Mouse (Mus musculus) kidney, postnatal 36 days (tissue): Measurements from ENCODE around the gene Prmt9.

Experiments
- DNase-seq, 2 experiments: peaks; one replicate each; pipeline ENCODE4 v3.0.0; 2021 to 2022; ENCODE audit warnings: mixed read lengths in 2 of 2

Prmt9 gene

DNA sequence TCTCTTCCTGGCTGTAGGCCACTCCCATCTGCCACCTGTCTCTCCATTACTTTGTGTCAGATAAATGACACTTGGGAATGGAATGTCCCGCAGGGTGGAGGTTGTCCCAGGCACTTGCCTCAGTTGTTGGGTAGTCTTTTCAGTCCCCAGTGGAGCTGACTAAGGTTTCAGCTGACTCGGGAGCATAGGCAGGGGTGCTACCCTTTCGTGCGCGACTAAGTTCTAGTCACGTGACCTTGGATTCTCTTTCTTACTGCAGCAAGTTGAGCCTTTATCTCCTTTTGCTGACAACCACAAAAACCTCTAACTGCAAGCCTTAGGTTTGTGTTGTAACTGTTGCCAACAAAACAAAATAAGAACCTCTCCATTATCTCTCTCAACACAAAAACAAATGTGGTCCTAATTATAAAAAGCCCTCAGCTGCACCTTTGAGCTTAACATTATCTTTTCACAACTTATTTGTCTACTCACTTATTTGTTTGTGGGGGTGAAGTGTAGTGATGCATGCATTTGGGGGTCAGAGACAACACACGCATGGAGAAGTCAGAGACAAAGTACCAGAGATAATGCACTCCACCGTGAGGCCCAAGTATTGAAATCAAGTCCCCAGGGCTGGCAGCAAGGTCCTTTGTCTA, 14.7 kb upstream of the Prmt9 start:
- DNase-seq: no peak

DNA sequence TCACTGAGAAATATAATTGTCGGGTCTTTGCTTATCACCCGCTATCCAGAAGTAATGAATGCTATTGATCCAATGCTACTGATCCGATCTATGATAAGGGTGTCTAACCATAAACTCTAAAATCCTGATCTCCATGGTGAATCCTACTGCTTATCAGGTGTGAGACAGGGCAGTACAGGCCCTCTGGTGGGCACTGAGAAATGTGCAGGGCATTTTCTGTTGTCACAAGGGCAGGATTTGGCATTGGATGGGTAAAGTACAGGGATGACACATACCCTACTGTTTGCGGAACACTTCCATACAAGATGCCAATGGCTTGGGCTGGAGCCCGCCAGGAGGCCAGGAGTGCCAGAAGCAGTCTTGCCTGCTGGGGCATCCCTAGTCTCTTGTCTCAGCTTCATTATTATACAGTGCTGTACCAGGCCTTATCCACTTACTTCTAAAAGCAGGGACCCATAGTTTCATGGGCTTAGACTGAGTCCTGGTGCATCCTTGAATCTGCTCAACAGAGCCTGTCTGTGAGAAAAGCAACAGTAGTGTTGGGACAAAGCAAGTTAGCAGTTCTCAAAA, 14.1 kb upstream of the Prmt9 start:
- DNase-seq: peak; percentile 48 to 77

DNA sequence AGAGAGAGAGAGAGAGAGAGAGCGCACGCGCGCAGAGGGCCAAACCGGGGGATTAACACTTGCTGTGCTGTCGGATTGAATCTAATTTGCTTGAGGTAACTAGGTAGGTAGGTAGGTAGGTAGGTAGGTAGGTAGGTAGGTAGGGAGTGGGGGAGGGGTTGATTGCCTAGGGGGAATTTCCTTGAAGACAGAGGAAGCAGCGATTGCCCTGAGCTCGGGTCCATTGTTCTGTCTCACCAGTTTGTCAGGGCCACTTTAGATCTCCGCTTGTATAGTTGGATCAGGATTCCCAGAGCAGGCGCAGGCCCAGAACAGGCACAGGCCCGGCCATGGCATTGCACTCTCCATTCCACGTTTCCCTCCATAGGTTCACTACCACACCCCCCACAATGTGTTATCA, 12.4 kb upstream of the Prmt9 start:
- no peak for DNase-seq

DNA sequence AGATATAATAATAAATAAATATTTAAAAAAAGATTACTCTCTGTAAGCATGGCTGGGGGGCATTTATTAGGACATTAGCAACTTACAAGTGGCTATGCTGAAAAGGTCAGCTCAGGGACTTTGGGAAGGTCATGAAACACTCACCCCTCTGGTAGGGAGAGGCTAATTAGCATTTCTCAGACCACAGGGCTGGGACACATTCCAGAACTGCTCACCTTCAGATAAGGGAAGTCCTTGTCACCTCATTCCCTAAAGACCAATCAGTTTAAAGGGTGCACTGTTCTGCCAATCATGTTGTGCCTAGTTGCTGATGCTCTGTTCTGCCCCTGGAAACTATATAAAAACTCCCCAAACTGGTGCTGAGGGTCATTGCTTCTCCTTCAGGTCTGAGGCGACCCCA, 10.9 kb upstream of the Prmt9 start:
- no peak for DNase-seq

DNA sequence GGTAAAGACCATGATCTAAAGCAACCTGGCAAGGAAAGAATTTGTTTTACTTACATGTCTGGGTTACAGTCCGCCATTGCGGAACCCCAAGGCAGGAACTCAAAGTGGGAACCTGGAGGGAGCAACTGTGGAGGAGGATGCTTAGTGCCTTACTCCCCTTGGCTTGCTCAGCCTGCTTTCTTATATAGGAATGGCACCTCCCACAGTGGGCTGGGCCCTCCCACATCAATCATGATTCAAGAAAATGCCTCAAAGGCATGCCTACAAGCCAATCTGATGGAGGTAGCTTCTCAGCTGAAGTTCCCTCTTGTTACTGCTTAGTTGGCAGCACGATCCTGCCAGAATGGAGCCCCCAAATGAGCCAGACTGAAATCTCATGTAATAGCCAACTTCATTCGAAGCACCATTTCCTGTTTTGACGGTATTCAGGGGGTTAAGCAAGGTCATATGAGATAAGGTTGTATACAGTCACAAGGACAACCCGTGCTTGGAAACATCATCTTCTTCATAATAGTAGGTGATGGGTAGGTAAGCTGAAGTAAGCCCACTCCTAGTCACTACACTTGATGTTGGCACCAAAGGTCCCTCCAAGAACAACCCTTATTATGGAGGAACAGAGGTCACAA, 5.9 kb upstream of the Prmt9 start:
- no peak for DNase-seq

DNA sequence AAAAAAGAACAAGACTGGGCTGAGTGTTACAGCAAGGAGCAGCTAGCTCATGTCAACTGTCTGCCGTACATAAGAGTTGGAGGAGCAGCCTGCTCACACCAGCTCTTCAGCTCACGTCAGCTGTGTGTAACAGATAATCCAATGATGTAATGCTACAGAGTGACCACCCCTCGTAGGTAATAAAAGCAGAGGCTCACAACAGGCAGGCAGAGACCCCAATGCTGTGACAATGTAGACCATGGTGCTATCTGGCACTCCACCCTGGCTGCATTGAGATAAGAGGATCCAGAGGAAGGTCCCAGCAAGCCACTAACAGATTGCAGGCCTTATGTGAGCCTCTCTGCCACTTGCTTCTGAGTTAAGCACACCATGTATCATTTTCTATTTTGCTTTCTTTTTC, 4.8 kb upstream of the Prmt9 start:
- DNase-seq: no peak

DNA sequence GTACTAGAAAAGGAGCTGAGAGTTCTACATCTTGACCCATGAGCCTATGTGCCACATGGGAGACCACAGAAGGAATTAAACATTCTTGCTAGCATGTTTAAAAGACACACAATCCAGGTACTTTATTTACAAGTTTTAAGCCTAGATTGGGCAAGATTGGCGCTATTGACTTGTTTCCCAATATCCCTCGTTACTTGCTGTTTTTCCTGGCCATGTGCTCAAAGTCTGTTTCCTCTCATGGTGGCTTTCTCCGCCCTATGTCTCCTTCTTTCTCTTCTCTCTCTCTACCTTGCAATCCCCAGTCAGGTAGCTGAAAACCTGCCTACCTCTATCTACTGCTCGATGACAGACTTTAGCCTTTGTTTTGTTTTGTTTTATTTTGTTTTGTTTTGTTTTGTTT, 3.6 kb upstream of the Prmt9 start:
- no peak for DNase-seq

DNA sequence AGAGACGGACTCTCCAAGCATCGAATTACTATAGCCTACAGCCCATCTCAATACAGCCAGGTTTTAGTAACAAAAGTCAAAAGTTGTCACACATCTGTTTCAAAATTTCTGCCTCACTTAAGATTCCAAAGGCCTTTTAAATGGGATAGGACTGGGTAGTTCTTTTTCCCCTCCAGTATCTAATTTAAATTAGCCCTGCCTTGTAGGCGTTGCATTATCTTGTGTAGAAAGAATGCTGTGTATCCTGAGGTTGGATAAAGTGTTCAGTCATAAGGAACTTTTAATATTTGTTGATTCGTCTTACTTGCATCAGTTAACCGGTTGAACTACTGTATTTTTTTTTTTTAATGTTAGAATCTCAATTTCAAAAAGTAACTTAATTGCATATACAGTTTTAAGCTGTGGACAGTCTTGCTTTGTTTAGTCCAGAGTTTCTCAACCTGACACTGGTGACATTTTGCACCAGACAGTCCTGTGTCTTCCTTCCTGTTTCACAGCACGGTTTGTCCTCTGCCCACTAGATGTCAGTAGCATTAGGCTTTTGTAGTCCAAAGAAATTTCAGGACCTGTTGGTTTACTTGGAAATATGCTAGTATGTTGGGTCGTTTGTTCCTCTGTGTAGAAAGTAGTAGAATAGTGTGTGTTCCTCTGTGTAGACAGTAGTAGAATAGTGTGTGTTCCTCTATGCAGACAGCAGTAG, 834 bp downstream of the Prmt9 start:
- DNase-seq: peak; percentile 61 to 63

DNA sequence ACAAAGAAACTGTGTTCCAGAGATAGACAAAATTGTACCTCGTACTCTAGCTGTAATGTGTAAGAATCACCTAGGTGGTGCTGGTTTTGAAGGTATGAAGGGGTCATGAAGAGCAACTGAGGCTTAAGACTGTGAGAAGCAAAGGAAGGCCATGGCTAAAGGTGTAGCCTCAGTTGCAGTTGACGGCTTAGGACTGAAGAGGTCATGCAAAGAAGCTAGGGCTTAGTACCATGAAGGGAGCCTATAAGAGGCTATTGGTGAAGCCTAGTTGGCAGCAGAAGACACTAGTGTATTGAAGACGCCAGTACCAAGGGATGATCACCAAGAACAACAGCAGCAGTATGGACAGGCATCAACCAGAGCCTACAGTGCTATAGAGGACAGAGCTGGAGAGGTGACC, 3.3 kb downstream of the Prmt9 start:
- no peak for DNase-seq

DNA sequence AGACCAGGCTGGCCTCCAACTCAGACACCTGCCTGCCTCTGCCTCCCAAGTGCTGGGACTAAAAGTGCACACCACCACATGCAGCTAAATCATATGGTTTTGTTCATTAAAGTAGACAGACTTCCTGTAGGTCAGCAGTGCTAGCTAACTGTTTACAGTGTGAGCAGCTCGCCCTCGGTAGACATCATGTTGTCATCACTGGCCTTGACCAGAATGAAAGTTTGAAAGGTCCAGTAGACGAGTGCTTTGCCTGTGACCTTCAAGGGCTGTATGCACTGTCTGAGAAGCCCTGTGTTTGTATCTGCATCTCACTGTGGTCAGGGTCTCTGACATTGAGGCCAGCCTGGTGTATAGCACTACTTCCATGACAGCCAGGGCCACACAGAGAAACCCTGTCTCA, 12.2 kb downstream of the Prmt9 start:
- DNase-seq: no peak

DNA sequence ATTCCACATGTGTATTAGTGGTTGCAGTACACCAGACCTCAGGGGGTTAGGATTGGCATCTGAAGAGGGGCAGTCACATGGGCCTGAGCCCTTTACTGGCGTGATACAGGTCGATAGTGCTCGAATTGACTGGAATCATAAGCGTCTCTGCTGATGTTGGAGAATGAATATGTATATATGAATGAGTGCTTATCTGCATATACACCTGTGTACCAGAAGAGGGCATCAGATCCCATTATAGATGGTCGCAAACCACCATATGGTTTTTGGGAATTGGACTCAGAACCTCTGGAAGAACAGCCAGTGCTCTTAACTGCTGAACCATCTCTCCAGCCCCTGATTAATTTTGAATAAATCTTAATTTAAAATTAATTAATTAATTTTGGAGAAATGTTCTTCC, 25.0 kb downstream of the Prmt9 start:
- DNase-seq: no peak

DNA sequence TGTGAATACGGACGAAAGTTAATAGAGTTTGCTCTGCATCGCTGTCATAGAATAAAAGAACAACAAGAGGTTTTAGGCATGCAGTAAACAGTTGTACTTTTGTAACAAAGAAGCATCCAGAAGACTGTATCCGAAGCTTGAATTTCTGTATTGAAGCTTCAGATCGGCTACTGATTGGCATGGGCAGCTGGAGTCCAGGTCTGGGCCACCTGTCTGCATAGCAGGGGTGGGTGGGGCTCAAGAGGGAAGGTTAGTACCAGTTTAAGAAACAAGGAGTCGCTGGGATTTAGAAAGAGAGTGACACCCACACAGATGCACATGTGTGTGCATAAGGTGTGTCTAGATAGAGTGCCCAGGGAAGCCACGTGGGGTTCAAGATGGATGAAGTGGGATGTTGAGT, 28.5 kb downstream of the Prmt9 start:
- no peak for DNase-seq

DNA sequence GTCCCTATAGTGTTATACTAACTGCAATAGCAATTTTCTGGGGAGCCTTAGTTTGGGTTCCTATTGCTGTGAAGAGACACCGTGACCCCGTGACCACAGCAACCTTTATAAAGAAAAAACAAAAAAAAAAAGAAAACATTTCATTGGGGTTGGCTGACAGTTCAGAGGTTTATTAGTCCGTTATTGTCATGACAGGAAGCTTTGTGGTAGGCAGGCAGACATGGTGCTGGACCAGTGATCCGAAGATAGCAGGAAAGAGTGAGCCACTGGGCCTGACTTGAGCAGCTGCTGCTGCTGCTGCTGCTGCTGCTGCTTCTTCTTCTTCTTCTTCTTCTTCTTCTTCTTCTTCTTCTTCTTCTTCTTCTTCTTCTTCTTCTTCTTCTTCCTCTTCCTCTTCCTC, 35.0 kb downstream of the Prmt9 start:
- DNase-seq: no peak

DNA sequence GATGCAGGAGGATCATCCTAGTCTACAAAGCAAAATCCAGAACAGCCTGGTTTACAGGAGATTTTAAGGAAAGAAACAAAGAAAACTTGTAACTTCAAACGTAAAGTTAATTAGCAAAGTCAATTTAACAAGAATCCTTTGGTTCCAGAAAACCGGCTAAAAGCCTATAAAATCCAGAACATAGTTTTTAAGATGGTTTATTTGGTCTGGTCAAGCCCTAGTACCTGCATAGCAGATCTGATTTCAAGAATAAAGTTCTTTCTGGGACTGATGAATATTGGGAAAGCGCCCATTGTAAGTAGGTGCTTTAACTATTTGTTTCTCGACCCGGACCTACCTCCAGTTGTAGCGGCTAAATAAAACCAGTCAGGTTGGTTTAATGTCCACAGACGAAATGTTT, 60.4 kb downstream of the Prmt9 start:
- no peak for DNase-seq

DNA sequence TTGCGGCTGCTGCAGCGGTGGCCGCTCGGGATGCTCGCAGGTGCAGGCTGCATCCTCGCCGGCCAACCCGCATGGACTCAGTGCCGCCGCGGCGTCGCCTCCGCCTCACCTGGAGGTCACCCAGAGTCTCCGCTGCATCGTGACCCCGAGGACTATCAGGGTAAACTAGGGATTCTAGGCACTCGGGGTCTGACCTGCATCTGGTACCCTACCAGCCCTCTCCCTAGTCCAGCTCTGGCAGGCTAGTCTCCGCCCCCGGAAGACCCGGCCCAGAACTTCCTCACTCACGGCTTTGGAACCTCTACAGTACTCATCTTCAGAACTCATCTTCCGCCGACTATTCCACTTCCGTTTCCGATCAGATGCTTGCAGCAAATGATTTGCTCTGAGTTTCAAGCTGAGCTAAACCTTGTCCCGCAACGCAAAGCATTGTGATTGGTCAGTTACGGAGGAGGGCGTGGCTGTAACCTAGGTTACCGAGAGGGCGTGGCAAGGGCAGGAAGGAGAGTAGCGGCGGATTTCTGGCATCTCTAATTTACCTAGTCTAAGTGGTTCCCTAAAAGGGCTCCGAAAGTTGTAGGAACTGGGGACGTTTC, 61.3 kb downstream of the Prmt9 start, which contains the start of gene Tmem184c:
Gene Tmem184c, minus strand, starts transcription at position 325 of the 596 bp plus-strand sequence.
- DNase-seq: peak; percentile 97

DNA sequence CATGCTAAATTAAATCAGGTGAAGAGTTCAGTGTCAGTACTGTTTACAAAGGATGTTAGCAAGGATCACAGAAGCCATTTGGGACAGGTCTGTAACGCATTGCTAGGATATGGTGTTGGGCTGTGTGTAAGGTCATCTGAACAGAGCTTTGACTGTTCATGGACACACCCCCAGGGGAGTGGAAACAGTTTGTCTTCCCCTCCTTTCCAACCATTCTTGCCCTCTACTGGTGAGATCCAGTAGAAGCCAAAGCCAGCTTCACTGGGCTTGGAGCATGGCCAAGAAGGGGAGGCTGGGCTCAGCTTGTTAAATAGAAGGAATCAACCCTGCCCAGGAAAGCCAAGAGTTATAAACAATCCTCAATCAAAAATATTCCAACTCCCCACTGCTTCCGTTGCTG, 68.7 kb downstream of the Prmt9 start:
- DNase-seq: peak; percentile 56 to 71

DNA sequence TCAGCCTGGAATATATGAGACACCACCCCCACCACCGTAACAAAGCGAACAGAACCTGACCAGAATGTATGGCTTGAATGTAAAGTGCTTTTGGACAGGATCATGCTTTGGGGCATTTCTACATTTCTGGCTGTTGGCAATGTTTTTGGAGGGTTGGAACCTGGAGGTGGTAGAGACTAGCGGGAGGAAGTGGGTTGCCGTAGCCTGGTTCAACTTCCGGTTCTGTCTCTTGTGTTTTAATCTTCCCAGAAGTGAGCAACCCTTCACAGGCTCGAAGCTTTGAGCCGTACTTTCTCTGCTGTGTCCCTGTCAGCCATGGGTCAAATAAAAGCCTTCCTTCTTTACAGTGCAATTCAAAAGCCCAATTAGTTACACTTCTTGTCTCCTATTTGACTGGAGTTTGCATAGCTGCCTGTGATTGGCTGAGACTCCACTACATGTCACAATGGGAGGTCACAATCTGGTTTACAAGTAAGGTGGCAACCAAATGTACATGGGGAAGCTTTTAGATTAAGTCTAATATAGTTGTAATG, 74.5 kb downstream of the Prmt9 start:
- no peak for DNase-seq

DNA sequence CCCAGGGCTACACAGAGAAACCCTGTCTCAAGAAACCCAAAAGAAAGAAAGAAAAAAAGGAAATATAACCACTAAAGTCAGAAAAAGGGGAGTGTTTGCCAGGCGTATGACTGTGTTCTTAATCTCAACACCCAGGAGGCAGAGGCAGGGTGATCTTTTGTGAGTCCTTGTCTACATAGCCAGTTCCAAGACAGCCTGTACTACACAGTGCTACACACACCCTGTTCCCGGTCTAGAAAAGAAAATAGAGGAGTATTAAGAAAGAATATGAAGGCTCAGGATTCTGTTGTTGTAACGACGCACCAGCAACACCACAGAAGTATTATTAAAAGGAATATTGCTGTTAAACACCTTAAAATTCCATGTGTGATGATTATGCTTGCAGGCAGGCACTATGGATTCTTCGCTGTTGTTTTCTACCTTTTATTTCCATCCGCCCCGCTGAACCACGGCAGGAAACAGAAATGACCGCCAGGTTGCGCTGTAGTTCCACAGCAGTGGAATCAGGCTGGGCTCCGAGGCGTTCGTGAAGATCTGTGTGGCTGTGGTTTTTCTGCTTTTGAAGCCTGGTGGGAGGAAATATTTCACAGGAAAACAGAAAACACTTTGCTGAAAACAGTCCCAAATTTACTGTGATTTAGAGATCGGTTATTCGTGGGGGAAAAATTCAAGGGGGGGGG, 80.8 kb downstream of the Prmt9 start:
- DNase-seq: peak; percentile 69 to 92

DNA sequence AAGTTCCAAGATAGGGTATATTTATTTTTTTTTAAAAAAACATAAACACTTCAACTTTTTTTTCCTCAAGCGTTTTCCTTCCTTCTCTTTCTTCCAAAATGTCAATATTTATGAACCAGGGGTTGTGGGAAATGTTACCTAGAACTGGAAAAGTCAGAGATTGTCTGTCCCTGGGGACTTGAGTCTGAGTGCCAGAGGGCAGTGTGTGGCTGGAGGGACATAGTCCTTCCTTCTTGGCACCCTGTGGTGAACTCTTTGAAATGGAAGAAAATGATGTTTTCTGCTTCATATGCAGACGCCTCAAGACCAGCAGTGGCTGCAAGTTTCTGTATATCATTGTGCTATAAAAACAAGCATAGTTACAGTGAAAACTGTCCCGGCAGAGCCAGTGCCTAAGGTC, 81.5 kb downstream of the Prmt9 start:
- DNase-seq: peak in 1 of 2 experiments; percentile 8
